Mouse (Mus musculus) erythroblast, embryonic 14.5 days (primary cell): Measurements from ENCODE around the gene Cblc.

ENCODE experiments used
- GATA1 ChIP-seq: IDR thresholded peaks from 2 replicates; pipeline ENCODE4 v1.6.1; 2012; ENCODE audit warnings: low read length, inconsistent platforms, mixed read lengths
- TAL1 ChIP-seq: IDR thresholded peaks from 3 replicates; pipeline ENCODE4 v1.6.1; 2012; ENCODE audit warnings: low read length, inconsistent platforms, mixed read lengths

- TF ChIP-seq GATA1 (no peak), TAL1 (no peak)
Observed at GRCm38 (mm10) chr7:19796697-19797588, at the start of gene Cblc.
